Mouse (Mus musculus) megakaryocyte, embryonic 14.5 days (primary cell): ENCODE results near the gene Mmel1.

Experiments
- FLI1 ChIP-seq: IDR thresholded peaks from 2 replicates; pipeline ENCODE4 v1.6.1; 2012; ENCODE audit warnings: low read length, inconsistent platforms, mixed read lengths
- GATA1 ChIP-seq: IDR thresholded peaks from 3 replicates; pipeline ENCODE4 v1.6.1; 2012; ENCODE audit warnings: mixed read lengths, low read length, inconsistent platforms, borderline replicate concordance

DNA sequence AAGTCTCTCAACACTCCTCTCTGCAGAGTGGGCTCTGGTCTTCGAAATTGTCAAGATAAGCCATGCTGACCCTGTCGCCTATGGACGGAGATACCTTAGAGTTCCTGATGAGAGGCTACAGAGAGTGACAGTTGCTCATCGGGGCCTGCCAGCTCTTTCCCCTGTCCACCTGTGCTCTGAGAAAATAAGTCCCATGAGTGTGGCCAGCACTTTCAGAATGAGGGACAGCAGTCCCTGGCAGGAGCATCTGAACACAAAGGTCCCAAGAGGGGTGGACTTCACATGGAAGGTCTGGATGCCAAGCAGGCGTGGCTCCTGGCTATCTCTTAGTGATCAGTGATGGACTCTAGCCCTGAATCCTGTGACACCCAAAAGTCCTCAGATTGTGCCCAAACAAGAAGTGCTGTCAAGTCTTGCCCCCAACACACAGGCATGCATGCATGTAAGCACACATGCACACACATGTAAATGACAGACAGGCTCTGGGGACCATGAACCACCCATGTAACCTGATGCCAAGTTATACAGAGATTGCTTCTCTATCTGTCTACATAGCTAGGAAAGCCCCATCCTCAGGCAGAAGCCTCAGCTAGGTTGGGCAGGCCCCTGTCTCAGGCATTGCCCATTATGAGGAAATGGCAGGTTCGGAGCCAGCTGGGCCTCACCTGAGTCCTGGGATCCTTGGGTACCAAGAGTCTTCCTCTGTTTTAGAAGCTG lies 74.1 kb downstream of the Mmel1 start:
- TF ChIP-seq GATA1 (no peak), FLI1 (no peak)
